Mouse (Mus musculus) ES-Bruce4 (cell line): ENCODE results near the gene Gm19345.

Experiments
- CTCF ChIP-seq: IDR thresholded peaks from one replicate; pipeline ENCODE4 v1.8.1; 2011; ENCODE audit warnings: low read depth, low read length
- POLR2A ChIP-seq: IDR thresholded peaks from one replicate; pipeline ENCODE4 v1.8.1; 2011; ENCODE audit warnings: low read length; ENCODE audit not compliant: insufficient read depth

DNA sequence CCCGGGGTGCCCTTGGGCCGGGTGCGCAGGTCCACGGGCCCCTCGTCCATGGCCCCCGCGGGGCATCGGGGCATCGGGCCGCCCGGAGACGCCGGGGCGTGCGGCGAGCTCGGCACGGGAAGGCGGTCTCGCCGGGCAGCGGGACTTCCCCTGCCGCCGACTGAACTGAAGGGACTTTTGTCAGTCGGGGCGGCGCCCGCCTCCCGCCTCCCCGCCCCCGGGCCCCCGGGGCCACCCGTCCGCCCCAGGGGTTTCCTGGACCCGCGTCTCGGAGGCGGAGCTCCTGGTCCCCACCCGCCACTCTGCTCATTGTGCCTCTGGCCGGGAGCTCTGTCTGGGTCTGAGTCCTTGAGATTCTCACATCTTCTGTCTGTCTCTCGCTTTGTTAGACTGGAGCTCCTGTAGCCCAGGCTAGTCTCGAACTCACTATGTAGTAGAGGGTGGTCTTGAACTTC, 29.2 kb upstream of the Gm19345 start, which contains the start of gene Bcl3:
- TF ChIP-seq CTCF (no peak), POLR2A (no peak)
